Mouse (Mus musculus) G1E (cell line): ENCODE data around the gene Rasgef1b.

ENCODE experiments used
- CTCF ChIP-seq: IDR thresholded peaks from 2 replicates; pipeline ENCODE4 v1.5.1; 2012; ENCODE audit warnings: low read depth, low read length, inconsistent platforms, mixed read lengths
- GATA1 ChIP-seq: IDR thresholded peaks from 2 replicates; pipeline ENCODE4 v1.6.1; 2012; ENCODE audit warnings: borderline replicate concordance, low read length, inconsistent platforms, mixed read lengths
- TAL1 ChIP-seq: conservative IDR thresholded peaks from 2 replicates; pipeline ENCODE4 v1.6.1; 2012; ENCODE audit warnings: low read depth, low read length, inconsistent platforms, mixed read lengths

GRCm38 (mm10) chr5:99378437-99379226, 350.2 kb downstream of the Rasgef1b start:
- no peak for TF ChIP-seq CTCF
- no peak for TF ChIP-seq TAL1
- TF ChIP-seq GATA1, result no peak
